Mouse (Mus musculus) embryonic facial prominence, embryonic 12.5 days (tissue): ENCODE data around the gene Olfr787. TPM values are rescaled to one million over a fixed set of nuclear protein-coding genes. Genes with fewer than 3 reads are reported as not detected.

Experiments used
- ATAC-seq: fragments of 200-750 bp; cut with Nextera tagmentation; 2 replicates; pipeline ENCODE4 v1.8.0; 2017; ENCODE audit not compliant: insufficient number of reproducible peaks, insufficient read depth, low FRiP score, low TSS enrichment
- H3K27ac ChIP-seq: fragments of 300-500 bp; sonication (generic); 2 replicates; pipeline ENCODE4 v1.5.1; 2016; ENCODE audit warnings: mild to moderate bottlenecking
- H3K27me3 ChIP-seq: fragments of 300-500 bp; sonication (generic); 2 replicates; pipeline ENCODE4 v1.6.1; 2016; ENCODE audit warnings: mild to moderate bottlenecking, moderate library complexity
- H3K36me3 ChIP-seq: fragments of 300-500 bp; sonication (generic); 2 replicates; pipeline ENCODE4 v1.6.1; 2016; ENCODE audit warnings: mild to moderate bottlenecking
- H3K4me1 ChIP-seq: fragments of 300-500 bp; sonication (generic); 2 replicates; pipeline ENCODE4 v1.6.1; 2016
- H3K4me2 ChIP-seq: fragments of 300-500 bp; sonication (generic); replicated peaks from 2 replicates; pipeline ENCODE4 v1.6.1; 2016; ENCODE audit warnings: mild to moderate bottlenecking, moderate library complexity
- H3K4me3 ChIP-seq: fragments of 300-500 bp; sonication (generic); 2 replicates; pipeline ENCODE4 v1.5.1; 2016; ENCODE audit warnings: mild to moderate bottlenecking
- H3K9ac ChIP-seq: fragments of 300-500 bp; sonication (generic); 2 replicates; pipeline ENCODE4 v1.6.1; 2016; ENCODE audit warnings: mild to moderate bottlenecking, moderate library complexity
- H3K9me3 ChIP-seq: fragments of 300-500 bp; sonication (generic); 2 replicates; pipeline ENCODE4 v1.6.1; 2016; ENCODE audit warnings: mild to moderate bottlenecking, moderate library complexity
- WGBS: fragments of 180-500 bp; shearing (Covaris S2); methylation state at CpG from one replicate; pipeline ENCODE4 v1.1.7; 2016; 5-methylcytosine and 5-hydroxymethylcytosine counted together
- polyA plus RNA-seq: library from polyadenylated mRNA; unstranded; fragments of >200 nt; fragmentation: Nextera tagmentation; extraction: Ambion mirVana; gene quantifications from 2 replicates; pipeline ENCODE4 v1.2.1, GENCODE M21; 2016

The Olfr787 gene
- polyA plus RNA-seq, result not detected in 2 replicates

GRCm38 (mm10) chr10:129461562-129461961 lies at the start of gene Olfr787:
Gene Olfr787, plus strand, starts transcription at chr10:129461862.
- Histone ChIP-seq H3K4me1 (no peaks in the 10 kb centered on the region), H3K27me3 (no peaks in the 10 kb centered on the region), H3K27ac (no peak within 1 kb of the TSS), H3K36me3 (no peaks in the 10 kb centered on the region), H3K4me3 (no peak within 1 kb of the TSS), H3K4me2 (no peak within 1 kb of the TSS), H3K9ac (no peak within 1 kb of the TSS), H3K9me3 (no peaks in the 10 kb centered on the region)
- ATAC-seq, result no peak
- WGBS, result 80% methylated on average over 3 of the region's 3 CpGs

DNA sequence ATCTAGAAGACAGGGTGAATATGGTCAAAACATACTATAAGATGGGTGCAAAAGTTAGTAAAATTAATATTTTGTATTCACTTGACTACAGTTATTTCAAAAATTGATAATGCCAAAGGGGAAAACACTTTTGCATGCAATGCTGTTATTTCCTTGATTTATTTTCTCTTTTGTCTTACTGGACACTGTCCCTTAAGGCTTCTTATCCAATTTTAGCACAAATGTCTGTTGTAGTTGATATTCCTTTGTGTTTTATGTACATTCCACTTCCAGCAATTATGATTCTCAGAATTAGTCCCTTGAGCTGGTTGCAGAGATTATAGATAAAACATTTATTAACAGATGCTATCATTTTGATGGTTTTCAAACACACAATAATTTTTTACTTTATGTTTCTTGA lies 34.7 kb upstream of the Olfr787 start, which contains the start of gene Olfr786:
Olfr786 (plus strand) TSS at position 301 of the 400 bp plus-strand sequence.
- H3K4me2 ChIP-seq, result no peak within 1 kb of the TSS

GRCm38 (mm10) chr10:129470698-129471097 lies 9.0 kb downstream of the Olfr787 start, which contains the start of gene Olfr788:
Gene Olfr788, plus strand, starts transcription at chr10:129470998.
- H3K4me3 ChIP-seq, result no peak within 1 kb of the TSS
- no peaks in the 10 kb centered on the region for H3K4me1 ChIP-seq
- no peak for ATAC-seq
- H3K36me3 ChIP-seq, result no peaks in the 10 kb centered on the region
- no peak within 1 kb of the TSS for H3K27ac ChIP-seq
- no peak within 1 kb of the TSS for H3K9ac ChIP-seq
- H3K27me3 ChIP-seq, result no peaks in the 10 kb centered on the region
- H3K9me3 ChIP-seq, result no peaks in the 10 kb centered on the region
- H3K4me2 ChIP-seq, result no peak within 1 kb of the TSS

More for the DNA sequence above, 34.7 kb upstream of the Olfr787 start, which contains the start of gene Olfr786:
- H3K9ac ChIP-seq, result no peak within 1 kb of the TSS
- no peaks in the 10 kb centered on the region for H3K27me3 ChIP-seq
- no peak for ATAC-seq
- H3K36me3 ChIP-seq, result no peaks in the 10 kb centered on the region
- H3K9me3 ChIP-seq, result no peaks in the 10 kb centered on the region
- no peaks in the 10 kb centered on the region for H3K4me1 ChIP-seq
- no peak within 1 kb of the TSS for H3K27ac ChIP-seq
- no peak within 1 kb of the TSS for H3K4me3 ChIP-seq

DNA sequence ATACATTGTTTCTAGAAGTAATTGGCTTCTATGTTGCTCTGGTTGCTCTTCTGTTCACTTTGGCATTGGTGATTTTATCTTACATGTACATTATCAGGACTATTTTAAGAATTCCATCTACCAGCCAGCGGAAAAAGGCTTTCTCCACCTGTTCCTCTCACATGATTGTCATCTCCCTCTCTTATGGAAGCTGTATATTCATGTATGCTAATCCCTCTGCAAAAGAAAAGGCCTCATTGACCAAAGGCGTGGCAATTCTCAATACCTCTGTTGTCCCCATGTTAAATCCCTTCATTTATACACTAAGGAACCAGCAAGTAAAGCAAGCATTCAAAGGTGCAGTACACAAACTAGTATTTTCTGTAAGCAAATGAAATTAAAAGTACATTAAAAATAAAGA lies 11.6 kb downstream of the Olfr787 start:
- no peak overlapping the region for H3K4me2 ChIP-seq
- no peaks in the 10 kb centered on the region for H3K9me3 ChIP-seq
- H3K36me3 ChIP-seq, result no peaks in the 10 kb centered on the region
- no peak overlapping the region for H3K4me3 ChIP-seq
- H3K27ac ChIP-seq, result no peak overlapping the region
- no peaks in the 10 kb centered on the region for H3K27me3 ChIP-seq
- H3K9ac ChIP-seq, result no peak overlapping the region
- ATAC-seq, result no peak
- WGBS, result 74% methylated on average over 2 of the region's 2 CpGs
- H3K4me1 ChIP-seq, result no peaks in the 10 kb centered on the region

- H3K4me3 ChIP-seq, result no peak overlapping the region
- no peak overlapping the region for H3K4me2 ChIP-seq
- no peaks in the 10 kb centered on the region for H3K36me3 ChIP-seq
- no peak overlapping the region for H3K27ac ChIP-seq
- no peak for ATAC-seq
- no peak overlapping the region for H3K9ac ChIP-seq
- no peaks in the 10 kb centered on the region for H3K9me3 ChIP-seq
- no peaks in the 10 kb centered on the region for H3K27me3 ChIP-seq
- no peaks in the 10 kb centered on the region for H3K4me1 ChIP-seq
These were observed 12.1 kb downstream of the Olfr787 start for GRCm38 (mm10) chr10:129473723-129474122.

GRCm38 (mm10) chr10:129484452-129484851 lies 22.8 kb downstream of the Olfr787 start, which contains the start of gene Olfr789:
Gene Olfr789, plus strand, starts transcription at chr10:129484752.
- H3K27me3 ChIP-seq, result no peaks in the 10 kb centered on the region
- H3K9ac ChIP-seq, result no peak within 1 kb of the TSS
- 60% methylated on average over 2 of the region's 2 CpGs for WGBS
- H3K4me1 ChIP-seq, result no peaks in the 10 kb centered on the region
- H3K27ac ChIP-seq, result no peak within 1 kb of the TSS
- H3K4me3 ChIP-seq, result no peak within 1 kb of the TSS
- H3K36me3 ChIP-seq, result no peaks in the 10 kb centered on the region
- no peak within 1 kb of the TSS for H3K4me2 ChIP-seq
- ATAC-seq, result no peak
- no peaks in the 10 kb centered on the region for H3K9me3 ChIP-seq

DNA sequence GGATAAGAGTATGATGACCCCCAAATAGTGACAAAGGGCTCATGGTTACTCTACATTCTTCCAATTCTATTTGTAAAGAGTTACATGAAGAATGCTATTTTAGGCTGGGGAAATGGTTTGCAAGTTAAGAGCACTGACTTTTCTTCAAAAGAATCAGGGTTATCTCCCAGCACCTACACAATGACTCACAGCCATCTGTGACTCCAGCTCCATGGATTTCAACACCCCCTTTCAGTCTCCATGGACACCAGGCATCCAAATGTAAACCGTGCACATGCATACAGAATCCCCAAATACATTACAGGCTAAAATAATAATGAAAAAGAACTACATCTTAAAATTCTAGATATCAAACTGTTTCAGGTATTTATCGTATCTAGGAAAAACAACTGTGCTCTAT lies 28.4 kb downstream of the Olfr787 start:
- no peak overlapping the region for H3K9ac ChIP-seq
- no peaks in the 10 kb centered on the region for H3K27me3 ChIP-seq
- H3K27ac ChIP-seq, result no peak overlapping the region
- no peaks in the 10 kb centered on the region for H3K4me1 ChIP-seq
- WGBS, result 81% methylated on average over 2 of the region's 2 CpGs
- no peak overlapping the region for H3K4me3 ChIP-seq
- no peaks in the 10 kb centered on the region for H3K9me3 ChIP-seq
- ATAC-seq, result no peak
- no peak overlapping the region for H3K4me2 ChIP-seq
- H3K36me3 ChIP-seq, result no peaks in the 10 kb centered on the region

DNA sequence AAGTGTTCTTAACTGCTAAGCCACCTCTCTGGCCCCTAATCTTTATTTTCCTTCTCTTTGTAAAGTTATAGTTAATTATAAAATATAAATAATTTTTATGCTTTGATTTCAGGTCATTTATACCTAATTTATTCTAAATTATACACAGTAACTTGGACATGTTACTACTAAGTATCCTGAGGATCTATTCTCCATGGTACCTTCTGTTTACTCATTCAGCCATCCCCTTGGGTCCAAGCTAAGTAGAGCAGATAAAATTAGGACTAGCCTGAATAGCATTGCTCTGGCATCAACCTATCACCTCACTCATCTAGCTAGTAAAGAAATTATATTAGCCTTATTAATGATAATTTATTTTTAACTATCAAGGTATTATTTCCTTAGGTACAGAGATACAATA lies 36.5 kb downstream of the Olfr787 start, which contains the start of gene Olfr790:
Olfr790 (plus strand) TSS at position 301 of the 400 bp plus-strand sequence.
- no peaks in the 10 kb centered on the region for H3K9me3 ChIP-seq
- no peak within 1 kb of the TSS for H3K9ac ChIP-seq
- H3K27ac ChIP-seq, result no peak within 1 kb of the TSS
- H3K4me2 ChIP-seq, result no peak within 1 kb of the TSS
- no peak for ATAC-seq
- H3K36me3 ChIP-seq, result no peaks in the 10 kb centered on the region
- no peak within 1 kb of the TSS for H3K4me3 ChIP-seq
- no peaks in the 10 kb centered on the region for H3K4me1 ChIP-seq
- no peaks in the 10 kb centered on the region for H3K27me3 ChIP-seq

Other genes starting within 250 kb of the Olfr787 start
- not detected in 2 replicates for gene Olfr774, start 225.7 kb upstream of the Olfr787 start, polyA plus RNA-seq
- gene Olfr775, start 213.4 kb upstream of the Olfr787 start, polyA plus RNA-seq, result not detected in 2 replicates
- gene Olfr776, start 202.7 kb upstream of the Olfr787 start, polyA plus RNA-seq, result not detected in 2 replicates
- not detected in 2 replicates for gene Olfr777, start 190.4 kb upstream of the Olfr787 start, polyA plus RNA-seq
- not detected in 2 replicates for gene Olfr780, start 143.7 kb upstream of the Olfr787 start, polyA plus RNA-seq
- not detected in 2 replicates for gene Olfr781, start 133.0 kb upstream of the Olfr787 start, polyA plus RNA-seq
- gene Olfr782, start 113.0 kb upstream of the Olfr787 start, polyA plus RNA-seq, result not detected in 2 replicates
- gene Olfr784, start 77.8 kb upstream of the Olfr787 start, polyA plus RNA-seq, result 0.06 TPM in 1 of 2 replicates, not detected in the other
- not detected in 2 replicates for gene Olfr785, start 56.4 kb upstream of the Olfr787 start, polyA plus RNA-seq
- not detected in 2 replicates for gene Olfr786, start 34.6 kb upstream of the Olfr787 start, polyA plus RNA-seq
- gene Olfr788, start 9.1 kb downstream of the Olfr787 start, polyA plus RNA-seq, result not detected in 2 replicates
- gene Olfr789, start 22.9 kb downstream of the Olfr787 start, polyA plus RNA-seq, result not detected in 2 replicates
- not detected in 2 replicates for gene Olfr790, start 36.6 kb downstream of the Olfr787 start, polyA plus RNA-seq
- gene Olfr791, start 59.9 kb downstream of the Olfr787 start, polyA plus RNA-seq, result not detected in 2 replicates
- not detected in 2 replicates for gene Olfr792, start 77.3 kb downstream of the Olfr787 start, polyA plus RNA-seq
- gene Olfr794, start 105.8 kb downstream of the Olfr787 start, polyA plus RNA-seq, result not detected in 2 replicates
- not detected in 2 replicates for gene Olfr796, start 150.7 kb downstream of the Olfr787 start, polyA plus RNA-seq
- not detected in 2 replicates for gene Olfr798, start 166.1 kb downstream of the Olfr787 start, polyA plus RNA-seq
- gene Olfr799, start 175.6 kb downstream of the Olfr787 start, polyA plus RNA-seq, result not detected in 2 replicates
- gene Olfr800, start 195.8 kb downstream of the Olfr787 start, polyA plus RNA-seq, result not detected in 2 replicates
- gene Olfr801, start 212.0 kb downstream of the Olfr787 start, polyA plus RNA-seq, result not detected in 2 replicates
- gene Olfr802, start 226.3 kb downstream of the Olfr787 start, polyA plus RNA-seq, result not detected in 2 replicates
- gene Olfr803, start 232.4 kb downstream of the Olfr787 start, polyA plus RNA-seq, result not detected in 2 replicates
- not detected in 2 replicates for gene Olfr804, start 241.3 kb downstream of the Olfr787 start, polyA plus RNA-seq